Mouse (Mus musculus): ENCODE data around the gene Mogat1. TPM values are rescaled to one million over a fixed set of nuclear protein-coding genes. Genes with fewer than 3 reads are reported as not detected.
"Not testable (repeated sequence)": the region's sequence is repeated elsewhere in the genome, so short reads cannot be mapped to it uniquely, and the experiment has no call there.

Mogat1 gene
- polyA plus RNA-seq, 1 experiment from 2014 or later, result 0.80 TPM

- not testable (repeated sequence) for H3K9me3 ChIP-seq; ATAC-seq (replicated peaks); H3K27me3 ChIP-seq (replicated peaks); H3K27ac ChIP-seq; H3K36me3 ChIP-seq (replicated peaks); H3K4me1 ChIP-seq; H3K4me2 ChIP-seq; H3K4me3 ChIP-seq; H3K9ac ChIP-seq
- WGBS, result 81% methylated on average over 1 of the region's 1 CpGs
Observed at GRCm38 (mm10) chr1:78543631-78544030, 32.8 kb downstream of the Mogat1 start.

- no peaks in the 10 kb centered on the region for H3K27me3 ChIP-seq (replicated peaks)
- no peak overlapping the region for H3K4me2 ChIP-seq
- no peaks in the 10 kb centered on the region for H3K36me3 ChIP-seq (replicated peaks)
- no peak overlapping the region for H3K9ac ChIP-seq
- H3K4me3 ChIP-seq, result no peak overlapping the region
- H3K27ac ChIP-seq, result no peak overlapping the region
- 84% methylated on average over 9 of the region's 9 CpGs for WGBS
- no peaks in the 10 kb centered on the region for H3K9me3 ChIP-seq
- H3K4me1 ChIP-seq, result no peaks in the 10 kb centered on the region
- no peak for ATAC-seq (replicated peaks)
Observed at GRCm38 (mm10) chr1:78546258-78546657, 35.5 kb downstream of the Mogat1 start.

- Histone ChIP-seq H3K36me3 (replicated peaks) (no peaks in the 10 kb centered on the region), H3K4me2 (no peak overlapping the region), H3K4me3 (no peak overlapping the region), H3K9me3 (no peaks in the 10 kb centered on the region), H3K27ac (no peak overlapping the region), H3K9ac (no peak overlapping the region), H3K4me1 (no peaks in the 10 kb centered on the region), H3K27me3 (replicated peaks) (no peaks in the 10 kb centered on the region)
- ATAC-seq (replicated peaks), result no peak
- WGBS, result 44% methylated on average over 6 of the region's 6 CpGs
Observed at GRCm38 (mm10) chr1:78548961-78549360, 38.2 kb downstream of the Mogat1 start.

GRCm38 (mm10) chr1:78554012-78554666 is 43.3 kb downstream of the Mogat1 start:
- ATAC-seq (replicated peaks), result no peak
- H3K4me3 ChIP-seq, result no peak overlapping the region

GRCm38 (mm10) chr1:78566963-78567362 is 56.2 kb downstream of the Mogat1 start:
- 0 out of 2 replicates have a peak, but pooled peaks cover 3% of the 10 kb centered on the region for H3K4me1 ChIP-seq
- H3K9me3 ChIP-seq, result no peaks in the 10 kb centered on the region
- no peak overlapping the region for H3K4me3 ChIP-seq
- no peaks in the 10 kb centered on the region for H3K36me3 ChIP-seq (replicated peaks)
- ATAC-seq (replicated peaks), result no peak
- H3K27ac ChIP-seq, result no peak overlapping the region
- no peak overlapping the region for H3K4me2 ChIP-seq
- no peak overlapping the region for H3K9ac ChIP-seq
- no peaks in the 10 kb centered on the region for H3K27me3 ChIP-seq (replicated peaks)
- WGBS, result 61% methylated on average over 2 of the region's 2 CpGs

More at GRCm38 (mm10) chr1:78554012-78554666, 43.3 kb downstream of the Mogat1 start:
- Histone ChIP-seq H3K27me3 (replicated peaks) (no peaks in the 10 kb centered on the region), H3K9ac (no peak overlapping the region), H3K9me3 (no peaks in the 10 kb centered on the region), H3K4me1 (no peaks in the 10 kb centered on the region), H3K27ac (no peak overlapping the region), H3K36me3 (replicated peaks) (no peaks in the 10 kb centered on the region), H3K4me2 (no peak overlapping the region)
- 77% methylated on average over 8 of the region's 8 CpGs for WGBS

GRCm38 (mm10) chr1:78567421-78567820 is 56.6 kb downstream of the Mogat1 start:
- no peaks in the 10 kb centered on the region for H3K9me3 ChIP-seq
- no peaks in the 10 kb centered on the region for H3K36me3 ChIP-seq (replicated peaks)
- H3K9ac ChIP-seq, result no peak overlapping the region
- no peak overlapping the region for H3K27ac ChIP-seq
- ATAC-seq (replicated peaks), result no peak
- H3K27me3 ChIP-seq (replicated peaks), result no peaks in the 10 kb centered on the region
- no peak overlapping the region for H3K4me3 ChIP-seq
- no peak overlapping the region for H3K4me2 ChIP-seq
- WGBS, result 18% methylated on average over 6 of the region's 6 CpGs
- 0 out of 2 replicates have a peak, but pooled peaks cover 3% of the 10 kb centered on the region for H3K4me1 ChIP-seq

- WGBS, result 36% methylated on average over 8 of the region's 8 CpGs
- Histone ChIP-seq H3K27me3 (replicated peaks) (no peaks in the 10 kb centered on the region), H3K4me2 (no peak overlapping the region), H3K9ac (no peak overlapping the region), H3K27ac (no peak overlapping the region), H3K4me3 (no peak overlapping the region), H3K9me3 (no peaks in the 10 kb centered on the region), H3K4me1 (0 out of 2 replicates have a peak, but pooled peaks cover 3% of the 10 kb centered on the region), H3K36me3 (replicated peaks) (no peaks in the 10 kb centered on the region)
- ATAC-seq (replicated peaks), result no peak
Observed at GRCm38 (mm10) chr1:78567834-78568507, 57.2 kb downstream of the Mogat1 start.

- Histone ChIP-seq H3K4me3 (no peak overlapping the region), H3K4me2 (no peak overlapping the region), H3K9ac (no peak overlapping the region), H3K36me3 (replicated peaks) (no peaks in the 10 kb centered on the region), H3K4me1 (0 out of 2 replicates have a peak, but pooled peaks cover 3% of the 10 kb centered on the region), H3K27ac (no peak overlapping the region), H3K27me3 (replicated peaks) (no peaks in the 10 kb centered on the region), H3K9me3 (no peaks in the 10 kb centered on the region)
- 85% methylated on average over 5 of the region's 5 CpGs for WGBS
- ATAC-seq (replicated peaks), result no peak
Observed at GRCm38 (mm10) chr1:78569617-78570016, 58.8 kb downstream of the Mogat1 start.

GRCm38 (mm10) chr1:78585080-78585479 is 74.3 kb downstream of the Mogat1 start:
- Histone ChIP-seq H3K27me3 (replicated peaks) (no peaks in the 10 kb centered on the region), H3K4me2 (no peak overlapping the region), H3K4me1 (no peaks in the 10 kb centered on the region), H3K27ac (no peak overlapping the region), H3K9ac (no peak overlapping the region), H3K4me3 (no peak overlapping the region), H3K9me3 (no peaks in the 10 kb centered on the region), H3K36me3 (replicated peaks) (no peaks in the 10 kb centered on the region)
- WGBS, result 83% methylated on average over 2 of the region's 2 CpGs
- ATAC-seq (replicated peaks), result no peak

- H3K4me1 ChIP-seq, result no peaks in the 10 kb centered on the region
- no peak for ATAC-seq (replicated peaks)
- no peak overlapping the region for H3K4me3 ChIP-seq
- no peak overlapping the region for H3K27ac ChIP-seq
- WGBS, result 56% methylated on average over 4 of the region's 4 CpGs
- H3K27me3 ChIP-seq (replicated peaks), result no peaks in the 10 kb centered on the region
- no peaks in the 10 kb centered on the region for H3K9me3 ChIP-seq
- no peak overlapping the region for H3K4me2 ChIP-seq
- H3K9ac ChIP-seq, result no peak overlapping the region
- H3K36me3 ChIP-seq (replicated peaks), result no peaks in the 10 kb centered on the region
Observed at GRCm38 (mm10) chr1:78586986-78587385, 76.2 kb downstream of the Mogat1 start.
